Comparison of ENCODE assay signal across 31 mouse cellular contexts in the genomic region with DNA sequence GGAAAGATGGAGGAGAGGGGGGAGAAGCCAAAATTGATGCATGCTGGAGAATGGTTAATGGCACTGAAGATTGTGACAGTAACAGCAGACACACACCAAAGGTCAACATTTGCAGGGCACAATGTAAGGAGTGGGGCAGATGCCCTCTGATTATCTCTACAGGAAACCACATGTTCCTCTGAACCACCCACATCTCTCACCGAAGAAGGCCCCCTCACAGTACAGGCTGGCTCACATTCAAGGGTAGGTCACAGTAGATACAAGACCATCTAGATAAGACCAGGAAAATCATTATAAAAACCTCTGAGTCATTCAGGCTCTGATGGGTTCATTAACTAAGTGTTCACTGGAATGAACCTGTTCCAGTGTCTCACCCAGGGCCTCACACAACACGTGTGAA.
DNase-seq lines count a peak whose midpoint lies in the region; ATAC-seq and TF ChIP-seq lines count a peak whose summit lies in the region.
"Had no signal": no experiment of that assay in that cellular context is flagged by ENCODE, and none has a peak within 500 bp of the region (broad histone marks: within the 10 kb centered on the region; RNA-seq: fewer than 3 reads in every experiment).

No protein-coding gene starts in this region.

- TF ChIP-seq CTCF in heart, adult 2 months (IDR thresholded peaks at IDR 0.05) = no peak

- DNase-seq in heart, adult 11 months = peak; percentile 46
- no peak for DNase-seq in heart, adult 2 months
- DNase-seq in liver, embryonic 13.5 days = no peak
- DNase-seq in c-Kit-positive CD71-positive TER-119-negative erythroid progenitor cells, embryonic 14.5 days (ENCODE audit: low read depth) = peak; percentile 5
- no peak for DNase-seq in frontal cortex, postnatal 25 days (ENCODE audit: low spot score in 2 of 2)
- no peak for DNase-seq in adrenal gland, postnatal 10 days
- DNase-seq: adrenal gland, postnatal 36 days; cerebellum, adult 2 months; cerebellum, postnatal 25 days; embryo, embryonic 11 days; kidney, adult 2 months; kidney, postnatal 36 days; layer of hippocampus, postnatal 36 days; liver; lung, adult 18-20 months; retina, postnatal 1 day; right cerebral cortex, postnatal 14 days had no signal

- no peak overlapping the region for H3K9ac ChIP-seq in heart, adult 2 months (ENCODE audit: low read depth, low read length)
- no peak overlapping the region for H3K9ac ChIP-seq in liver, embryonic 13.5 days
- H3K9ac ChIP-seq in liver, embryonic 12.5 days = no peak overlapping the region
- H3K9ac ChIP-seq in intestine, embryonic 16.5 days (ENCODE audit: low read depth, low read length) = no peak overlapping the region
- H3K9ac ChIP-seq: embryonic facial prominence, embryonic 12.5 days; forebrain, embryonic 15.5 days; heart, embryonic 15.5 days; hindbrain, embryonic 12.5 days; neural tube, embryonic 13.5 days had no signal

- H3K9me3 ChIP-seq in liver, embryonic 13.5 days (replicated peaks) = no peaks in the 10 kb centered on the region
- H3K9me3 ChIP-seq in liver, embryonic 12.5 days (replicated peaks) = no peaks in the 10 kb centered on the region
- no peaks in the 10 kb centered on the region for H3K9me3 ChIP-seq in intestine, embryonic 16.5 days (ENCODE audit: control insufficient read depth, low read length)
- H3K9me3 ChIP-seq: embryonic facial prominence, embryonic 12.5 days; forebrain, embryonic 15.5 days; G1E; heart, embryonic 10.5 days; heart, embryonic 15.5 days; hindbrain, embryonic 12.5 days; midbrain, embryonic 10.5 days; neural tube, embryonic 13.5 days had no signal

- H3K4me2 ChIP-seq in liver, embryonic 13.5 days = no peak overlapping the region
- no peak overlapping the region for H3K4me2 ChIP-seq in liver, embryonic 12.5 days
- H3K4me2 ChIP-seq in intestine, embryonic 16.5 days (ENCODE audit: low read depth, low read length) = no peak overlapping the region
- H3K4me2 ChIP-seq: embryonic facial prominence, embryonic 12.5 days; forebrain, embryonic 15.5 days; heart, embryonic 15.5 days; hindbrain, embryonic 12.5 days; neural tube, embryonic 13.5 days had no signal

- ATAC-seq in liver, embryonic 13.5 days (ENCODE audit: low read depth) = peak; percentile 65; the same call in 1 of the 2 replicates
- no peak for ATAC-seq in liver, embryonic 12.5 days
- peak; percentile 66 for ATAC-seq in intestine, embryonic 16.5 days
- ATAC-seq: forebrain, embryonic 15.5 days; lung, postnatal 0 days; midbrain, embryonic 16.5 days had no signal

- intact Hi-C loops in heart, adult 2 months (cut with DNase I) = no loop called here

- no peaks in the 10 kb centered on the region for H3K4me1 ChIP-seq in heart, adult 2 months (ENCODE audit: control insufficient read depth, insufficient read depth, low read length)
- H3K4me1 ChIP-seq in liver, embryonic 13.5 days (replicated peaks) = peaks cover 13% of the 10 kb centered on the region; the same call in 1 of the 2 replicates
- peaks cover 11% of the 10 kb centered on the region; the same call in 1 of the 2 replicates for H3K4me1 ChIP-seq in liver, embryonic 12.5 days
- H3K4me1 ChIP-seq in intestine, embryonic 16.5 days (ENCODE audit: control insufficient read depth, insufficient read depth, low read length) = no peaks in the 10 kb centered on the region
- H3K4me1 ChIP-seq: embryonic facial prominence, embryonic 12.5 days; forebrain, embryonic 15.5 days; heart, embryonic 10.5 days; heart, embryonic 15.5 days; hindbrain, embryonic 12.5 days; neural tube, embryonic 13.5 days had no signal

- H3K27me3 ChIP-seq in heart, adult 2 months (ENCODE audit: control insufficient read depth, insufficient read depth, low read length) = no peaks in the 10 kb centered on the region
- no peaks in the 10 kb centered on the region for H3K27me3 ChIP-seq in liver, embryonic 13.5 days
- no peaks in the 10 kb centered on the region for H3K27me3 ChIP-seq in liver, embryonic 12.5 days (replicated peaks)
- no peaks in the 10 kb centered on the region for H3K27me3 ChIP-seq in intestine, embryonic 16.5 days (replicated peaks; ENCODE audit: control insufficient read depth, insufficient read depth, low read length)
- H3K27me3 ChIP-seq: embryonic facial prominence, embryonic 12.5 days; forebrain, embryonic 15.5 days; heart, embryonic 15.5 days; hindbrain, embryonic 12.5 days; neural tube, embryonic 13.5 days had no signal

- no peak overlapping the region for H3K4me3 ChIP-seq in heart, adult 2 months
- H3K4me3 ChIP-seq in liver, embryonic 13.5 days (replicated peaks) = no peak overlapping the region
- H3K4me3 ChIP-seq in liver, embryonic 12.5 days = no peak overlapping the region
- no peak overlapping the region for H3K4me3 ChIP-seq in intestine, embryonic 16.5 days (ENCODE audit: low read length)
- H3K4me3 ChIP-seq: embryonic facial prominence, embryonic 12.5 days; forebrain, embryonic 15.5 days; heart, embryonic 10.5 days; heart, embryonic 15.5 days; hindbrain, embryonic 12.5 days; midbrain, embryonic 10.5 days; myocyte; neural tube, embryonic 13.5 days had no signal

- 51% methylated on average over 2 of the region's 2 CpGs for WGBS in heart, adult 2 months
- WGBS in liver, embryonic 13.5 days (ENCODE audit: insufficient replicate concordance) = 21% methylated on average over 2 of the region's 2 CpGs
- WGBS in liver, embryonic 12.5 days (ENCODE audit: insufficient replicate concordance) = 18% methylated on average over 2 of the region's 2 CpGs
- WGBS in intestine, embryonic 16.5 days = 56% methylated on average over 2 of the region's 2 CpGs

- no peak overlapping the region for H3K27ac ChIP-seq in heart, adult 2 months
- no peak overlapping the region for H3K27ac ChIP-seq in liver, embryonic 13.5 days
- no peak overlapping the region for H3K27ac ChIP-seq in liver, embryonic 12.5 days
- H3K27ac ChIP-seq in intestine, embryonic 16.5 days (ENCODE audit: low read length) = no peak overlapping the region
- H3K27ac ChIP-seq: embryonic facial prominence, embryonic 12.5 days; forebrain, embryonic 15.5 days; heart, embryonic 10.5 days; heart, embryonic 15.5 days; hindbrain, embryonic 12.5 days; macrophage; midbrain, embryonic 10.5 days had no signal

- no peak for TF ChIP-seq POLR2A in heart, adult 2 months (IDR thresholded peaks at IDR 0.05; ENCODE audit: insufficient read depth, low read depth, low read length)

- H3K79me2 ChIP-seq in heart, adult 2 months (replicated peaks; ENCODE audit: control insufficient read depth, insufficient read depth, low read length) = no peaks in the 10 kb centered on the region

- no peaks in the 10 kb centered on the region for H3K36me3 ChIP-seq in heart, adult 2 months (ENCODE audit: control insufficient read depth, insufficient read depth, low read length)
- no peaks in the 10 kb centered on the region for H3K36me3 ChIP-seq in liver, embryonic 13.5 days
- H3K36me3 ChIP-seq in liver, embryonic 12.5 days = no peaks in the 10 kb centered on the region
- no peaks in the 10 kb centered on the region for H3K36me3 ChIP-seq in intestine, embryonic 16.5 days (ENCODE audit: control insufficient read depth, insufficient read depth, low read length)
- H3K36me3 ChIP-seq: embryonic facial prominence, embryonic 12.5 days; forebrain, embryonic 15.5 days; G1E; heart, embryonic 10.5 days; heart, embryonic 15.5 days; hindbrain, embryonic 12.5 days; midbrain, embryonic 10.5 days; neural tube, embryonic 13.5 days had no signal

- TF ChIP-seq EP300 in heart, adult 2 months (IDR thresholded peaks at IDR 0.05; ENCODE audit: insufficient read depth, low read depth, low read length) = no peak

Comparison
In these comparisons a context has a peak if more than half of its experiments do, and no peak if none do; other contexts are left out.
1. DNase-seq: peak in heart, adult 11 months (single experiment) and c-Kit-positive CD71-positive TER-119-negative erythroid progenitor cells, embryonic 14.5 days (single experiment); none in heart, adult 2 months (0 of 2), liver, embryonic 13.5 days (single experiment), frontal cortex, postnatal 25 days (0 of 2) and adrenal gland, postnatal 10 days (single experiment).